Mouse (Mus musculus) heart, postnatal 0 days (tissue): ENCODE data around the gene Bax. TPM values are rescaled to one million over a fixed set of nuclear protein-coding genes. Genes with fewer than 3 reads are reported as not detected.

Experiments
- ATAC-seq: fragments of 200-750 bp; cut with Nextera tagmentation; 2 replicates; pipeline ENCODE4 v1.8.0; 2017; ENCODE audit warnings: low read depth, moderate number of reproducible peaks, moderate library complexity; ENCODE audit not compliant: insufficient read depth
- DNase-seq: peaks from one replicate; pipeline ENCODE4 v3.0.0-alpha.2; 2016; ENCODE audit warnings: low spot score
- H3K27ac ChIP-seq: fragments of 300-500 bp; sonication (generic); 2 replicates; pipeline ENCODE4 v1.5.1; 2014; ENCODE audit warnings: low read depth, mild to moderate bottlenecking
- H3K27me3 ChIP-seq: fragments of 300-500 bp; sonication (generic); 2 replicates; pipeline ENCODE4 v1.6.1; 2014; ENCODE audit warnings: low read length, mixed read lengths; ENCODE audit not compliant: control insufficient read depth, insufficient read depth
- H3K36me3 ChIP-seq: fragments of 300-500 bp; sonication (generic); replicated peaks from 2 replicates; pipeline ENCODE4 v1.6.1; 2014; ENCODE audit warnings: low read length, mixed read lengths; ENCODE audit not compliant: control insufficient read depth, insufficient read depth
- H3K4me1 ChIP-seq: fragments of 300-500 bp; sonication (generic); 2 replicates; pipeline ENCODE4 v1.6.1; 2014; ENCODE audit warnings: antibody characterized with exemption; ENCODE audit not compliant: control insufficient read depth, insufficient read depth
- H3K4me2 ChIP-seq: fragments of 300-500 bp; sonication (generic); 2 replicates; pipeline ENCODE4 v1.6.1; 2014; ENCODE audit warnings: low read depth, mild to moderate bottlenecking, low read length, moderate library complexity
- H3K4me3 ChIP-seq: fragments of 300-500 bp; sonication (generic); 2 replicates; pipeline ENCODE4 v1.5.1; 2014; ENCODE audit warnings: low read depth, low read length
- H3K9ac ChIP-seq: fragments of 300-500 bp; sonication (generic); replicated peaks from 2 replicates; pipeline ENCODE4 v1.6.1; 2014; ENCODE audit warnings: low read depth, low read length, mixed read lengths
- H3K9me3 ChIP-seq: fragments of 300-500 bp; sonication (generic); replicated peaks from 2 replicates; pipeline ENCODE4 v1.6.1; 2016; ENCODE audit warnings: low read length; ENCODE audit not compliant: control insufficient read depth
- CTCF ChIP-seq: IDR thresholded peaks from 2 replicates; pipeline ENCODE4 v1.5.1; 2016; ENCODE audit warnings: antibody characterized with exemption, control low read depth, low read depth
- EP300 ChIP-seq: IDR thresholded peaks from 2 replicates; pipeline ENCODE4 v1.6.1; 2016; ENCODE audit warnings: antibody characterized with exemption, low read depth
- WGBS: fragments of 180-500 bp; shearing (Covaris S2); extraction: QIAGEN DNeasy Blood & Tissue Kit; methylation state at CpG from one replicate; pipeline ENCODE4 v1.1.7; 2014; 5-methylcytosine and 5-hydroxymethylcytosine counted together
- polyA plus RNA-seq: library from polyadenylated mRNA; unstranded; fragments of >200 nt; fragmentation: Nextera tagmentation; extraction: Ambion mirVana; gene quantifications from 2 replicates; pipeline ENCODE4 v1.2.1, GENCODE M21; 2015
- total RNA-seq: library from RNA; depleted of rRNA; stranded (reverse); fragments of >200 nt; gene quantifications from 2 replicates; pipeline ENCODE4 v1.2.3, GENCODE M21; 2014; ENCODE audit warnings: low replicate concordance

Gene Bax
- total and polyA plus RNA-seq, 2 experiments from 2014 or later, result 88.1 to 101 TPM

GRCm38 (mm10) chr7:45458748-45459563 lies 7.7 kb downstream of the Bax start:
- peak overlapping the region; percentile 74 for H3K4me3 ChIP-seq
- no peaks in the 10 kb centered on the region for H3K9me3 ChIP-seq
- peak overlapping the region; percentile 81 for H3K4me2 ChIP-seq
- H3K4me1 ChIP-seq, result peaks cover 21% of the 10 kb centered on the region
- H3K27ac ChIP-seq, result peak overlapping the region; percentile 88
- H3K36me3 ChIP-seq, result peaks cover 50% of the 10 kb centered on the region
- no peak for TF ChIP-seq CTCF
- no peak for TF ChIP-seq EP300
- DNase-seq (peak; percentile 62), ATAC-seq (peak; percentile 66)
- peak overlapping the region; percentile 88 for H3K9ac ChIP-seq
- no peaks in the 10 kb centered on the region for H3K27me3 ChIP-seq
- under 1% methylated on average over 40 of the region's 43 CpGs for whole genome bisulfite sequencing

GRCm38 (mm10) chr7:45457204-45458060 lies 9.3 kb downstream of the Bax start:
- DNase-seq (no peak), ATAC-seq (no peak)
- H3K4me2 ChIP-seq, result peak overlapping the region; percentile 81
- peak overlapping the region; percentile 74 for H3K4me3 ChIP-seq
- peaks cover 21% of the 10 kb centered on the region for H3K4me1 ChIP-seq
- H3K9me3 ChIP-seq, result no peaks in the 10 kb centered on the region
- no peaks in the 10 kb centered on the region for H3K27me3 ChIP-seq
- TF ChIP-seq CTCF (no peak), EP300 (peak; percentile 53; the same call in 1 of the 2 replicates)
- H3K9ac ChIP-seq, result peak overlapping the region; percentile 88; the same call in 1 of the 2 replicates
- peak overlapping the region; percentile 22; the same call in 1 of the 2 replicates for H3K27ac ChIP-seq
- peaks cover 55% of the 10 kb centered on the region for H3K36me3 ChIP-seq
- WGBS, result 46% methylated on average over 9 of the region's 10 CpGs

- DNase-seq (no peak), ATAC-seq (no peak)
- H3K4me3 ChIP-seq, result no peak overlapping the region
- no peaks in the 10 kb centered on the region for H3K27me3 ChIP-seq
- no peaks in the 10 kb centered on the region for H3K9me3 ChIP-seq
- peaks cover 21% of the 10 kb centered on the region for H3K4me1 ChIP-seq
- no peak overlapping the region for H3K9ac ChIP-seq
- H3K4me2 ChIP-seq, result 0 out of 2 replicates have a peak overlapping the region, but pooled peaks have one; percentile 81
- TF ChIP-seq EP300, result no peak
- TF ChIP-seq CTCF, result no peak
- H3K36me3 ChIP-seq, result peaks cover 59% of the 10 kb centered on the region
- WGBS, result 25% methylated on average over 9 of the region's 9 CpGs
- H3K27ac ChIP-seq, result peak overlapping the region; percentile 22; the same call in 1 of the 2 replicates
These were observed 9.9 kb downstream of the Bax start for GRCm38 (mm10) chr7:45456721-45457203.

GRCm38 (mm10) chr7:45455932-45456696 lies 10.6 kb downstream of the Bax start:
- Histone ChIP-seq H3K4me1 (peaks cover 21% of the 10 kb centered on the region), H3K36me3 (peaks cover 62% of the 10 kb centered on the region), H3K4me3 (no peak overlapping the region), H3K9ac (no peak overlapping the region), H3K27ac (no peak overlapping the region), H3K4me2 (no peak overlapping the region), H3K9me3 (no peaks in the 10 kb centered on the region), H3K27me3 (no peaks in the 10 kb centered on the region)
- WGBS, result 68% methylated on average over 13 of the region's 13 CpGs
- TF ChIP-seq EP300 (no peak), CTCF (no peak)
- DNase-seq (no peak), ATAC-seq (no peak)

GRCm38 (mm10) chr7:45454971-45455370 lies 11.7 kb downstream of the Bax start:
- Histone ChIP-seq H3K36me3 (peaks cover 63% of the 10 kb centered on the region), H3K4me2 (no peak overlapping the region), H3K9ac (no peak overlapping the region), H3K4me3 (no peak overlapping the region), H3K27ac (no peak overlapping the region), H3K4me1 (peaks cover 12% of the 10 kb centered on the region; the same call in 1 of the 2 replicates), H3K27me3 (no peaks in the 10 kb centered on the region), H3K9me3 (no peaks in the 10 kb centered on the region)
- TF ChIP-seq CTCF (no peak), EP300 (no peak)
- no peak for ATAC-seq
- DNase-seq, result no peak
- 92% methylated on average over 10 of the region's 15 CpGs for whole genome bisulfite sequencing
